Mouse (Mus musculus): ENCODE measurements around the gene 4930512M02Rik. TPM values are rescaled to one million over a fixed set of nuclear protein-coding genes. Genes with fewer than 3 reads are reported as not detected.
"Not testable (repeated sequence)": the region's sequence is repeated elsewhere in the genome, so short reads cannot be mapped to it uniquely, and the experiment has no call there.

Gene 4930512M02Rik
- polyA plus RNA-seq (2015; fragmentation: Nextera tagmentation; extraction: Ambion mirVana) = not detected in 2 replicates

DNA sequence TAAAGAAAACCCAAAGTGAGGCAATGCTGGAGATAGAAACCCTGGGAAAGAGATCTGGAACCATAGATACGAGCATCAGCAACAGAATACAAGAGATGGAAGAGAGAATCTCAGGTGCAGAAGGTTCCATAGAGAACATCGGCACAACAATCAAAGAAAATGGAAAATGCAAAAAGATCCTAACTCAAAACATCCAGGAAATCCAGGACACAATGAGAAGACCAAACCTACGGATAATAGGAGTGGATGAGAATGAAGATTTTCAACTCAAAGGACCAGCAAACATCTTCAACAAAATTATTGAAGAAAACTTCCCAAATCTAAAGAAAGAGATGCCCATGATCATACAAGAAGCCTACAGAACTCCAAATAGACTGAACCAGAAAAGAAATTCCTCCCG lies at the start of gene 4930512M02Rik:
Gene 4930512M02Rik, minus strand, starts transcription at position 101 of the 400 bp plus-strand sequence.
- H3K27me3 ChIP-seq (replicated peaks; ENCODE audit: insufficient read depth, low read length); H3K27ac ChIP-seq (ENCODE audit: low read length); ATAC-seq; H3K4me3 ChIP-seq (ENCODE audit: low read depth, low read length); H3K36me3 ChIP-seq (ENCODE audit: insufficient read depth, low read length); H3K4me1 ChIP-seq (ENCODE audit: insufficient read depth, low read depth, low read length); H3K9ac ChIP-seq (replicated peaks; ENCODE audit: low read depth); H3K4me2 ChIP-seq (replicated peaks; ENCODE audit: low read depth, low read length); H3K9me3 ChIP-seq (ENCODE audit: low read length); DNase-seq (ENCODE audit: low spot score): not testable (repeated sequence)
- WGBS = 78% methylated on average over 3 of the region's 4 CpGs

DNA sequence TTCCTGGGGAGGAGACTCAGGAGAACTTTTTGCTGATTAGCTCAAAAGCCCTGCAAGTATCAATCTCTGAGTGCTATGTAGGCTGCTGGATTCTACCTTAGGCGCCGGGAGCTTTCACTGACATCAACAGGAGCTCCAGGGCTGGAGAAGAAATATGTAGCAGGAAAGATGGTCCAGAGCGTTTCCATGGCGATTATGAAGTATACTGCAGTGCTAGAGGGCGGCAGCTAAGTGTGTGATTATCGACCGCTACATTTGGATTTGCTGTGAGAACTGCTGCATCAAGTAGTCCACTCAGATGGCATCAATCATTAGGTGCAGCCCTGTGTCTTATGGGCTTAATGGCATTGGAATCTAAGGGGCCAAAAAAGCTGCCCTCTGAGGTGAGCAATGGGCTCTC lies 49.5 kb upstream of the 4930512M02Rik start:
- no peak overlapping the region for H3K9ac ChIP-seq (replicated peaks; ENCODE audit: low read depth)
- H3K4me1 ChIP-seq (ENCODE audit: insufficient read depth, low read depth, low read length) = no peaks in the 10 kb centered on the region
- no peaks in the 10 kb centered on the region for H3K27me3 ChIP-seq (replicated peaks; ENCODE audit: insufficient read depth, low read length)
- H3K27ac ChIP-seq (ENCODE audit: low read length) = no peak overlapping the region
- no peaks in the 10 kb centered on the region for H3K9me3 ChIP-seq (ENCODE audit: low read length)
- H3K4me3 ChIP-seq (ENCODE audit: low read depth, low read length) = no peak overlapping the region
- H3K4me2 ChIP-seq (replicated peaks; ENCODE audit: low read depth, low read length) = no peak overlapping the region
- no peak for ATAC-seq
- no peaks in the 10 kb centered on the region for H3K36me3 ChIP-seq (ENCODE audit: insufficient read depth, low read length)
- 77% methylated on average over 7 of the region's 7 CpGs for WGBS
- TF ChIP-seq EP300 (IDR thresholded peaks at IDR 0.05) (no peak), CTCF (IDR thresholded peaks at IDR 0.05) (no peak)
- DNase-seq (ENCODE audit: low spot score) = no peak

DNA sequence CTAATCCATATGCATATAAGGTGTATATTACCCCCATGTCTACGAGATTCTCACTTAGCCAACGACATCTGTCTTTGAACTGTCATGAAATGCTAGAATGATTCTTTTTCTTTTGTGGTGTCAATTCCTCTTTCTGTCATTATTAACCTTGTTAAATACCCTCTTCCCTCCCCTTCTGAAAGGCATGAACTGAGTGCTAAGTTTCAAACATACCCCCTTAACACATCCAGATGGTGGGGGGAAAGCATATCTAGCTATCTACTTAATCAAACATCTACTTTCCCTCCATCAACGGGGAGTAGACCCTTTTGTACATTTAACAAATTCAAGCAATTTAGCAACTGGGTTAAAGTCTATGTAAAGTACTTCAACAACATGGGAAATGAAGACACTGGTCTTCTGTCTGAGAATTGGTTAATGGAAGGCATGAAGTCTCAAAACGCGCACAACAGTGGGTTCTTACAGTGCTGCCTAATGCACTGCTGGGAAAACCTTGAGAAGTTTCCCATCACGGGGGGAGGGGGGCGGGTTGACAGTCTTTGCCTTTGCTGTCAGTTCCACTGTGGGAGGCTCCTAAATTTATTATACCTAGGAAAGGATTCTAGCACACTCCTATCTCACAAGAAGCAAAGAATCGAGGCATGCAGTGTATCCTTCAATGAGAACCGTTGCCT lies 48.6 kb upstream of the 4930512M02Rik start:
- ATAC-seq = no peak
- no peak overlapping the region for H3K27ac ChIP-seq (ENCODE audit: low read length)
- WGBS = 73% methylated on average over 9 of the region's 9 CpGs

DNA sequence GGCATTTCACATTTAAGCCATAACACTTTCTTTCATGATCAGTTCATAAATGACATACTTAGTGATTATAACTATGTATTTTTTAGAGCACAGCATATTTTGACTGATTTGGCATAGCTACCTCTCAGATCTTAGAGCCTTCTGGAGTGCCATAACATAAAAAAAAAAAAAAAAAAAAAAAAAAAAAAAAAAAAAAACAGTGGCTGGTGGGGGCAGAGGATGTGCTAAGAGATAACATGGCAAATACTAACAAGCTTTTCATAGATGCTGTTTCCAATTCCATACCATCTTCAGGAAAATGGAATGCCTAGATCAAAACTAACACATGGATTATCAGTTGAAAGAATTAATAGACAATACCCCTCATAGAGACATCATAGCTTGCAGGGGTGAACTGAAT lies 47.4 kb upstream of the 4930512M02Rik start:
- Histone ChIP-seq H3K4me2 (replicated peaks; ENCODE audit: low read depth, low read length) (no peak overlapping the region), H3K4me1 (ENCODE audit: insufficient read depth, low read depth, low read length) (no peaks in the 10 kb centered on the region), H3K9me3 (ENCODE audit: low read length) (no peaks in the 10 kb centered on the region), H3K9ac (replicated peaks; ENCODE audit: low read depth) (no peak overlapping the region), H3K4me3 (ENCODE audit: low read depth, low read length) (no peak overlapping the region), H3K27ac (ENCODE audit: low read length) (no peak overlapping the region), H3K27me3 (replicated peaks; ENCODE audit: insufficient read depth, low read length) (no peaks in the 10 kb centered on the region), H3K36me3 (ENCODE audit: insufficient read depth, low read length) (no peaks in the 10 kb centered on the region)
- no peak for TF ChIP-seq EP300 (IDR thresholded peaks at IDR 0.05)
- TF ChIP-seq CTCF (IDR thresholded peaks at IDR 0.05) = no peak
- no peak for DNase-seq (ENCODE audit: low spot score)
- ATAC-seq = no peak

More for the DNA sequence above, 48.6 kb upstream of the 4930512M02Rik start:
- no peak for DNase-seq (ENCODE audit: low spot score)
- TF ChIP-seq EP300 (IDR thresholded peaks at IDR 0.05) = no peak
- no peak for TF ChIP-seq CTCF (IDR thresholded peaks at IDR 0.05)
- H3K27me3 ChIP-seq (replicated peaks; ENCODE audit: insufficient read depth, low read length) = no peaks in the 10 kb centered on the region
- no peaks in the 10 kb centered on the region for H3K9me3 ChIP-seq (ENCODE audit: low read length)
- no peaks in the 10 kb centered on the region for H3K36me3 ChIP-seq (ENCODE audit: insufficient read depth, low read length)
- H3K9ac ChIP-seq (replicated peaks; ENCODE audit: low read depth) = no peak overlapping the region
- no peak overlapping the region for H3K4me2 ChIP-seq (replicated peaks; ENCODE audit: low read depth, low read length)
- no peak overlapping the region for H3K4me3 ChIP-seq (ENCODE audit: low read depth, low read length)
- no peaks in the 10 kb centered on the region for H3K4me1 ChIP-seq (ENCODE audit: insufficient read depth, low read depth, low read length)

DNA sequence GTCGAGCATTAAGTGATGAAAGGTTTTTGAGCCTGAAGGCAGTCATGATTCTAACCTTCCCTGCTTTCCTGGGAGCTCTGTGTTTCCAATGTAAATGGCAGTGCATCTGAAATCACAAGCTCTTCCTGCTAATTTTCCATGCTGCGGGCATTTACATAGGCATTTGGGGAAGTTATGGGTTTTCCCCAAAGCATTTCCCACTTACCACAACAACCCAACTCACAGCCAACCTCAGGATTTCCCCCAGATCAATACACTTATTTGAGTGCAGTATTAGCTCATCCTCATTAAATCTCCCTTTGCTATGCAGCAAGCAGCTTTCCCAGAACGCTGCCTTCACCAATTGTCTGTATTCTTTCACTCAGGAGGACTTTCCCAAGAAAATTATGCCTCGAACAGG lies 45.3 kb upstream of the 4930512M02Rik start:
- DNase-seq (ENCODE audit: low spot score) (no peak), ATAC-seq (no peak)
- Histone ChIP-seq H3K4me3 (ENCODE audit: low read depth, low read length) (no peak overlapping the region), H3K36me3 (ENCODE audit: insufficient read depth, low read length) (no peaks in the 10 kb centered on the region), H3K9me3 (ENCODE audit: low read length) (no peaks in the 10 kb centered on the region), H3K27ac (ENCODE audit: low read length) (no peak overlapping the region), H3K4me2 (replicated peaks; ENCODE audit: low read depth, low read length) (no peak overlapping the region), H3K9ac (replicated peaks; ENCODE audit: low read depth) (no peak overlapping the region), H3K4me1 (ENCODE audit: insufficient read depth, low read depth, low read length) (no peaks in the 10 kb centered on the region), H3K27me3 (replicated peaks; ENCODE audit: insufficient read depth, low read length) (no peaks in the 10 kb centered on the region)
- WGBS = 65% methylated on average over 4 of the region's 4 CpGs
- TF ChIP-seq EP300 (IDR thresholded peaks at IDR 0.05) = no peak
- no peak for TF ChIP-seq CTCF (IDR thresholded peaks at IDR 0.05)

DNA sequence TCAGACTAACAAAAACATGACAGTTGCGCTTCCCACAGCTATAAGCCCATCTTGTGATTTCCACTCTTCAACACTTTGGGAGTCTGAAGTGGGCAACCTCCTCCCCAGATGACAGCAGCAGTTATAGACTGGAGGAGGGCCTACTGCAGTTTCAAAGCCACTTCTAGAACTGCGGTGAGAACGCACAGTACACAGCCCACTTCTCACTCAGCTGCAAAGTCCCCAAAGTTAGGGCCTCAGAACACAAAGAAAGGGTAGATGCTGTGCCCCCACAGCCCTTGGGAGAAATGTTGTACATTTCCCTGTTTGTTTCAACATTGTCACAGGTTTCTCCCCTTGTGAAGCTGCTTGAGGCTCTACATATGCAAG lies 40.3 kb upstream of the 4930512M02Rik start:
- Histone ChIP-seq H3K27ac (ENCODE audit: low read length) (no peak overlapping the region), H3K4me1 (ENCODE audit: insufficient read depth, low read depth, low read length) (no peaks in the 10 kb centered on the region), H3K4me2 (replicated peaks; ENCODE audit: low read depth, low read length) (no peak overlapping the region), H3K9me3 (ENCODE audit: low read length) (no peaks in the 10 kb centered on the region), H3K36me3 (ENCODE audit: insufficient read depth, low read length) (no peaks in the 10 kb centered on the region), H3K27me3 (replicated peaks; ENCODE audit: insufficient read depth, low read length) (no peaks in the 10 kb centered on the region), H3K9ac (replicated peaks; ENCODE audit: low read depth) (no peak overlapping the region), H3K4me3 (ENCODE audit: low read depth, low read length) (no peak overlapping the region)
- DNase-seq (ENCODE audit: low spot score) (no peak), ATAC-seq (no peak)
- WGBS = 86% methylated on average over 3 of the region's 3 CpGs
- TF ChIP-seq CTCF (IDR thresholded peaks at IDR 0.05) = no peak
- no peak for TF ChIP-seq EP300 (IDR thresholded peaks at IDR 0.05)
